Mouse (Mus musculus) C2C12 (cell line): ENCODE results near the gene Magi1.

Source experiments
- CEBPB ChIP-seq: IDR thresholded peaks from one replicate; pipeline ENCODE4 v1.6.1; 2011; ENCODE audit warnings: low read depth, mild to moderate bottlenecking, control low read depth, moderate library complexity
- CTCF ChIP-seq: IDR thresholded peaks from one replicate; pipeline ENCODE4 v1.5.1; 2011; ENCODE audit not compliant: control insufficient read depth, insufficient read depth, insufficient read length
- FOSL1 ChIP-seq: IDR thresholded peaks from one replicate; pipeline ENCODE4 v1.8.0; 2011; ENCODE audit warnings: mild to moderate bottlenecking, low read length; ENCODE audit not compliant: poor library complexity, insufficient read depth, severe bottlenecking
- MAX ChIP-seq: IDR thresholded peaks from one replicate; pipeline ENCODE4 v1.6.1; 2011; ENCODE audit warnings: mild to moderate bottlenecking, control low read depth
- MYOD1 ChIP-seq: IDR thresholded peaks from one replicate; pipeline ENCODE4 v1.6.1; 2011; ENCODE audit warnings: low read depth; ENCODE audit not compliant: control insufficient read depth, insufficient read length
- MYOG ChIP-seq: IDR thresholded peaks from one replicate; pipeline ENCODE4 v1.6.1; 2011; ENCODE audit not compliant: control insufficient read depth, insufficient read length; ENCODE audit errors: extremely low read depth
- USF1 ChIP-seq: IDR thresholded peaks from one replicate; pipeline ENCODE4 v1.6.1; 2011; ENCODE audit warnings: low read depth, mild to moderate bottlenecking, control low read depth, moderate library complexity

GRCm38 (mm10) chr6:94022437-94022836, 261.3 kb downstream of the Magi1 start:
- TF ChIP-seq CTCF (no peak), USF1 (no peak), CEBPB (no peak), FOSL1 (no peak), MAX (no peak), MYOD1 (no peak), MYOG (no peak)
